Mouse (Mus musculus) granulocyte monocyte progenitor cell, adult 5-6 weeks (primary cell): ENCODE measurements around the gene Fam177a. TPM values are rescaled to one million over a fixed set of nuclear protein-coding genes. Genes with fewer than 3 reads are reported as not detected.
A peak's percentile ranks its signal among the peaks of the same experiment; 100 is the strongest.
"Not testable (repeated sequence)": the region's sequence is repeated elsewhere in the genome, so short reads cannot be mapped to it uniquely, and the experiment has no call there.

Experiments used
- ATAC-seq: replicated peaks from 2 replicates; pipeline ENCODE4 v1.8.0; 2016; ENCODE audit warnings: mild to moderate bottlenecking, moderate TSS enrichment, inconsistent platforms; ENCODE audit not compliant: poor library complexity, severe bottlenecking
- total RNA-seq, 2 experiments: library from RNA; stranded (forward) in 1 of 2; stranded (reverse) in 1 of 2; fragments of 200-712, 200-1000 nt in 1 of 2; fragments of >200 nt in 1 of 2; fragmentation: Nextera tagmentation in 1 of 2; gene quantifications; 2 replicates each; pipeline ENCODE4 v1.2.3; 2014 to 2017

Gene Fam177a
- total RNA-seq (2014; fragmentation: Nextera tagmentation), result 7.7 TPM in 1 of 2 replicates, not detected in the other
- 10.7 and 11.1 TPM in 2 replicates for total RNA-seq (2017)

- peak; percentile 91 for ATAC-seq
These were observed at the start of gene Fam177a for GRCm38 (mm10) chr12:55124242-55124641. TSS of gene Fam177a (plus strand) at chr12:55124469.

GRCm38 (mm10) chr12:55075296-55075695 lies 49.0 kb upstream of the Fam177a start:
- ATAC-seq, result no peak

DNA sequence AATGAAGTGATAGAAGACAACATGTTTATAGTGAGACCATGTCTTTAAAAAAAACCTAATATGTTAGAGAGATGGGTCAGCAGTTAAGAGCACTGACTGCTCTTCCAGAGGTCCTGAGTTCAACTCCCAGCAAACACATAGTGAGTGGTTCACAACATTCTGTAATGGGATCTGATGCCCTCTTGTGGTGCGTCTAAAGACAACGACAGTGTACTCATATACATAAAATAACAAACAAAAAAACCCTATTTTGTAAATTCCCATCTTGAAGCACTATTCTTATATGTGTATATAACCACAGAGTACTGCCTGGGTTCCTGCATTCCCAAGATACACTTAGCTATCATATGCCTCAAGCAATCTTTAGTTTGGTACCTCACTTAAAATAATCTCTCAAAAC lies 45.6 kb upstream of the Fam177a start:
- not testable (repeated sequence) for ATAC-seq

DNA sequence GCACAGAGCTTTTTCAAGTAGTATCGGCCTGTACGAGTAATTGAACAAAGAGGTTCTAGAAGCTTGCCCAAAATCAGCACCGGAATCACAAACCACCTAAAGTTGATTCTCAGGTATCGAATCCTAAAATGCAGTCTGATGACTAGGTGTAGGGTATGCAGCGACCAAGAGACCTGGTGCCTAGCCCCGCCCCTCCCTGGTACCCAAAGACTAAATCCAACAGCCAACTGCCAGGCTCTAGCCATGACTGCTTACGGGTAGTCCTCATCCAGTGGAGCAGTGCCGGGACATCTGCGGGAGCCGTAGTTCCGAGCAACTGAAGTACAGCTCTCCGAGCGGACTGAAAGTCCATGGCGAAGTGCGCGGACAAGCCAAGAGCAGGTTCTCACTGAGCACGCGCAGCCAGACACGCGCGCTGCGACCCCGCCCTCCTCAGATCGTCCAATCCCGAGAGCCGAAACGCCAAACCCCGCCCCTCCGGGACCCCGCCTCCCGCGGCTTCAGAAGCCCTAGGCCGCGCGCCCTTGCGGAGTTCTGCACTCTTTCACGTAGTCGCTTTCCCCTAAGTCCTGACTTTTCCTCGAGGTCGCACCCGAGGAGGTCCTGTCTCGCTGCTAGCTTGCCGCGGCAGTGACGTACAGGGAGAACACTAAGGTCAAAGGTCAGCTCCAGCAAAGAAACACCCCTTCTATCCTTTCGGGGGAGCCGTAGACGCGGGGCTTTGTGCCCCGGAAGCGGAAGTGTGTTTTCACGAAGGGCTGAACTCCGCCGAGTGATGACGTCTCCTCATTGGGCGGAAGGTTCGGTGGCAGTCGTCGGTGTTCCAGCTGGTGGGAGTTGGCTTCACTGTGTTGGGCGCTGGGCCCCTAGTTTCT lies 44.3 kb upstream of the Fam177a start, which contains the start of the genes 2700097O09Rik and Srp54a:
Gene 2700097O09Rik, minus strand, starts transcription at position 385 of the 875 bp plus-strand sequence.
Gene Srp54a, plus strand, starts transcription at position 537 of the 875 bp plus-strand sequence.
- peak; percentile 84 for ATAC-seq

- ATAC-seq, result peak; percentile 45
These were observed 43.7 kb upstream of the Fam177a start for GRCm38 (mm10) chr12:55080601-55080942.

DNA sequence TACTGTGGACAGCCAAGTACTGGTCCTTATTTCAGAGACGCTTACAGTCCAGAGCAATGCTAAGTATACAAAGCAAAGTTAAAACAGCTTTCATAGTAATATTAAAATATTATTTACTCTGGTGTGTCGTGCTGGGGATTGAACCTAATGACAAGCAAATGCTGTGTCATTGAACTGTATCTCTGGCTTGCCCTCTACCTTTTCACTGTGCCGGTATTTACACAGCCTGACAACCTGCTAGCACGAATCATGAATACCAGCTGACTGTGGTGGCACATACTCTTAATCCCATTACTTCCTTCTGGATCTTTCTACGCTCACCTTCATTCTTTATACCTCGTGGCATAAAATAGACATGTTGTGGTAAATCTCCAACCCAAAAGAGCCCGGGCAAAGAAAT lies 32.1 kb upstream of the Fam177a start:
- not testable (repeated sequence) for ATAC-seq

- ATAC-seq, result peak; percentile 92
These were observed 11.7 kb upstream of the Fam177a start for GRCm38 (mm10) chr12:55112616-55113015.

DNA sequence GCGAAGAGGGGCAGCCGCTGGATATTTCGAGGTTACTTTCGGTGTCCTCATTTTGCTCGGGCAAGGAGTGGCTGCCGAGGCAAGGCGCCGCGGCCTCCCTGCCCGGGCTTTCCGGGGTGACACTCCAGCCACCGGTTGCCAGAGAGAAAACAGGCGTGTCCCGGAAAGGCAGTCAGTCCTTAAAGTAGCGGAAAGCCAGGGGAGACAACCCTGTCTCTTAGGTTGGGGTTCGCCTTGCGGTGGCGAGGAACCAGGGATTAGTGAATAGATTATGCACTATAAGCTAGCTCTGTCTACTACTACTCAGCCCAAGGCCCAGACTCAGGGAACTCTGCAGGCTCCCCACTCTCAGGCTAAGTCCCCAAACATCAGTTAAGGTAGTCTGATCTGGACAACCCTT lies 462 bp downstream of the Fam177a start:
- peak; percentile 61 for ATAC-seq

DNA sequence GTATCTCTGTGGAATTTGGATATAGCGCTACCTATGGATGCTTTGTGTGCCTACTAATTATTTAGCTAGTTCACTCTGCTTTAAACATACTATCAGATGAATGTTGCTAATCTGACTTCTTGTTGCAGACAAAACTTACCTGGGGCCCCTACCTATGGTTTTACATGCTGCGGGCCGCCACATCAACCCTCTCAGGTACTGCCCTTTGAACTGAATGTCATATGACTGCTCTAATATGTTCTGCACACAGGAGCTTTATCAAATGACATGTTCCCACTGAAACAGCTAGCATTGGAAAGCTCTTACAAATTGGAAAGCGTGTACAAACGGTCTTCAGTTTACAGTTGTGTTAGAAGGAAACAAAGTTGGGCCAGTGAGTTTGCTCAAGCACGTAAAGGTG lies 11.3 kb downstream of the Fam177a start:
- ATAC-seq, result not testable (repeated sequence)

DNA sequence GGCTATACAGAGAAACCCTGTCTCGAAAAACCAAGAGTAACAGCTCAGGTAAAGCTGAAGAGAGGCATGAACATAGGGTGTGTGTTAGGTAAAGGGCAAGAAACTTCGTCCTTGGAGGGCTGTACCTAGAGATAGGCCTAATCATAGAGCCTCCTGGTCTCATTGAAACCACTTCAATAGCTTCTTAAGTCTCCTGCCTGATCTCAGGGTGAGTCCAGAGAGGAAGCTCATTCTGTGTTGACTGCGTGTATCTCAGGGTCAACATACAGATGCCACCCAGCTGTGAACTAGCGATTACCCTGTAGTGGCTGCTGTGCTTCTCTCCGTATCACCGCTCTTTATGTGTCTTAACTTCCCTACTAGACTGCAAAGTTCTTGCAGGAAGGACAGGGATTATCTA lies 13.6 kb downstream of the Fam177a start:
- not testable (repeated sequence) for ATAC-seq

- ATAC-seq, result peak; percentile 80
These were observed 30.5 kb downstream of the Fam177a start, which contains the start of gene Srp54b for GRCm38 (mm10) chr12:55154559-55155448. TSS of gene Srp54b (plus strand) at chr12:55155104.

- ATAC-seq, result peak; percentile 44
These were observed 31.1 kb downstream of the Fam177a start for GRCm38 (mm10) chr12:55155449-55155783.

GRCm38 (mm10) chr12:55167034-55167557 lies 42.8 kb downstream of the Fam177a start:
- ATAC-seq, result not testable (repeated sequence)

- ATAC-seq, result peak; percentile 95
These were observed 63.4 kb downstream of the Fam177a start for GRCm38 (mm10) chr12:55187686-55188085.

GRCm38 (mm10) chr12:55189127-55189526 lies 64.9 kb downstream of the Fam177a start:
- ATAC-seq, result not testable (repeated sequence)

Other genes starting within 250 kb of the Fam177a start
- not detected in 2 replicates for gene Gm20403, start 137.9 kb upstream of the Fam177a start, total RNA-seq (2014; fragmentation: Nextera tagmentation)
- not detected in 2 replicates for gene Gm20403, start 137.9 kb upstream of the Fam177a start, total RNA-seq (2017)
- gene Baz1a, start 110.1 kb upstream of the Fam177a start, total RNA-seq (2014; fragmentation: Nextera tagmentation), result 153 and 161 TPM in 2 replicates
- 156 and 170 TPM in 2 replicates for gene Baz1a, start 110.1 kb upstream of the Fam177a start, total RNA-seq (2017)
- gene 2700097O09Rik, start 44.4 kb upstream of the Fam177a start, total RNA-seq (2014; fragmentation: Nextera tagmentation), result 5.2 and 36.6 TPM in 2 replicates
- 10.6 and 12.1 TPM in 2 replicates for gene 2700097O09Rik, start 44.4 kb upstream of the Fam177a start, total RNA-seq (2017)
- gene Srp54a, start 44.2 kb upstream of the Fam177a start, total RNA-seq (2014; fragmentation: Nextera tagmentation), result 80.6 and 85.1 TPM in 2 replicates
- 237 and 257 TPM in 2 replicates for gene Srp54a, start 44.2 kb upstream of the Fam177a start, total RNA-seq (2017)
- 23.0 and 23.9 TPM in 2 replicates for gene Srp54b, start 30.6 kb downstream of the Fam177a start, total RNA-seq (2014; fragmentation: Nextera tagmentation)
- 78.1 and 98.4 TPM in 2 replicates for gene Srp54b, start 30.6 kb downstream of the Fam177a start, total RNA-seq (2017)
- 2.1 and 9.4 TPM in 2 replicates for gene 1700047I17Rik2, start 75.1 kb downstream of the Fam177a start, total RNA-seq (2014; fragmentation: Nextera tagmentation)
- not detected in 2 replicates for gene 1700047I17Rik2, start 75.1 kb downstream of the Fam177a start, total RNA-seq (2017)
- 39.1 and 52.6 TPM in 2 replicates for gene Srp54c, start 105.7 kb downstream of the Fam177a start, total RNA-seq (2014; fragmentation: Nextera tagmentation)
- 102 and 105 TPM in 2 replicates for gene Srp54c, start 105.7 kb downstream of the Fam177a start, total RNA-seq (2017)
- 34.0 and 34.8 TPM in 2 replicates for gene 1110008L16Rik, start 175.1 kb downstream of the Fam177a start, total RNA-seq (2014; fragmentation: Nextera tagmentation)
- 24.6 and 36.7 TPM in 2 replicates for gene 1110008L16Rik, start 175.1 kb downstream of the Fam177a start, total RNA-seq (2017)
- 25.8 and 31.2 TPM in 2 replicates for gene Ppp2r3c, start 178.5 kb downstream of the Fam177a start, total RNA-seq (2014; fragmentation: Nextera tagmentation)
- 28.6 and 30.4 TPM in 2 replicates for gene Ppp2r3c, start 178.5 kb downstream of the Fam177a start, total RNA-seq (2017)